Mouse (Mus musculus) thymus, adult 2 months (tissue): ENCODE data around the gene Erich6.

Experiments used
- CTCF ChIP-seq: fragments of 200-500 bp; IDR thresholded peaks from 2 replicates; pipeline ENCODE4 v1.5.1; 2012; ENCODE audit warnings: mild to moderate bottlenecking, control low read depth, low read length, moderate library complexity, borderline replicate concordance; ENCODE audit not compliant: control insufficient read depth, poor library complexity, insufficient read depth; ENCODE audit errors: extremely low read depth
- POLR2A ChIP-seq: fragments of 200-500 bp; IDR thresholded peaks from 2 replicates; pipeline ENCODE4 v1.6.1; 2012; ENCODE audit warnings: mild to moderate bottlenecking, low read length, control low read depth, moderate library complexity; ENCODE audit not compliant: control insufficient read depth, poor library complexity, insufficient read depth; ENCODE audit errors: extremely low read depth

DNA sequence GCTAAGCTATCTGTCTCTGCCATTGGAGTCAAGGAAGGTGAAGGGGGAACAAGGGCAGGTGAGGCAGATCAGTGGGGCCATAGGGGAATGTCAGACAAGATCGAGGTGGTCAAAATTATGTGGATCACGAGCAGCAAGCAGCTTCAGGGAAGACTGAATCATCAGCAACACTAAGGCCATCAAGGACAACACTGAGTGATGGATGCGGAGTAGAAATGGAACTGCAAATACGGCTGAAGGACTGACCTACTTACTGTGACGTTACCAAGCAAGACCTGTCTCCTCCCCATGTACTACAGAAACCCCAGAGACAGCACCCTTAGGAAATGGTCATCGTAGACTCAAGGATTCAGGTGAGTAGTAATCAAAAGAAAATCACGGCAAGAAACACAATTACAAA, 46.3 kb upstream of the Erich6 start:
- TF ChIP-seq CTCF (no peak), POLR2A (no peak)
